Mouse (Mus musculus) midbrain, embryonic 10.5 days (tissue): Measurements from ENCODE around the gene Map4k3. TPM values are rescaled to one million over a fixed set of nuclear protein-coding genes. Genes with fewer than 3 reads are reported as not detected.

Experiments used
- DNase-seq: peaks from one replicate; pipeline ENCODE4 v3.0.0-alpha.2; 2017; ENCODE audit warnings: low spot score
- H3K27ac ChIP-seq: fragments of 300-500 bp; sonication (generic); replicated peaks from 2 replicates; pipeline ENCODE4 v1.5.1; 2016; ENCODE audit warnings: mild to moderate bottlenecking
- H3K27me3 ChIP-seq: fragments of 300-500 bp; sonication (generic); 2 replicates; pipeline ENCODE4 v1.6.1; 2016; ENCODE audit warnings: low read depth, mild to moderate bottlenecking; ENCODE audit not compliant: poor library complexity, severe bottlenecking
- H3K36me3 ChIP-seq: fragments of 300-500 bp; sonication (generic); 2 replicates; pipeline ENCODE4 v1.6.1; 2016; ENCODE audit warnings: mild to moderate bottlenecking, moderate library complexity
- H3K4me1 ChIP-seq: fragments of 300-500 bp; sonication (generic); 2 replicates; pipeline ENCODE4 v1.6.1; 2016
- H3K4me3 ChIP-seq: fragments of 300-500 bp; sonication (generic); 2 replicates; pipeline ENCODE4 v1.5.1; 2016; ENCODE audit warnings: mild to moderate bottlenecking, moderate library complexity
- H3K9me3 ChIP-seq: fragments of 300-500 bp; sonication (generic); replicated peaks from 2 replicates; pipeline ENCODE4 v1.6.1; 2016; ENCODE audit warnings: mild to moderate bottlenecking
- WGBS: fragments of 180-500 bp; shearing (Covaris S2); methylation state at CpG from one replicate; pipeline ENCODE4 v1.1.7; 2016; 5-methylcytosine and 5-hydroxymethylcytosine counted together
- polyA plus RNA-seq: library from polyadenylated mRNA; unstranded; fragments of >200 nt; fragmentation: Nextera tagmentation; extraction: Ambion mirVana; gene quantifications from 2 replicates; pipeline ENCODE4 v1.2.1, GENCODE M21; 2016

Map4k3 gene
- polyA plus RNA-seq, 1 experiment from 2014 or later, result 14.1 TPM

- no peaks in the 10 kb centered on the region for H3K9me3 ChIP-seq
- no peak overlapping the region for H3K4me3 ChIP-seq
- peaks cover 9% of the 10 kb centered on the region; the same call in 1 of the 2 replicates for H3K36me3 ChIP-seq
- no peak overlapping the region for H3K27ac ChIP-seq
- 78% methylated on average over 6 of the region's 6 CpGs for WGBS
- H3K4me1 ChIP-seq, result peaks cover 32% of the 10 kb centered on the region
- no peak for DNase-seq
- no peaks in the 10 kb centered on the region for H3K27me3 ChIP-seq
Observed at GRCm38 (mm10) chr17:80723092-80723491, 5.2 kb downstream of the Map4k3 start.

- no peak overlapping the region for H3K27ac ChIP-seq
- H3K4me1 ChIP-seq, result peaks cover 28% of the 10 kb centered on the region
- no peak overlapping the region for H3K4me3 ChIP-seq
- no peaks in the 10 kb centered on the region for H3K9me3 ChIP-seq
- WGBS, result 77% methylated on average over 7 of the region's 7 CpGs
- no peak for DNase-seq
- H3K36me3 ChIP-seq, result peaks cover 9% of the 10 kb centered on the region; the same call in 1 of the 2 replicates
- no peaks in the 10 kb centered on the region for H3K27me3 ChIP-seq
Observed at GRCm38 (mm10) chr17:80721670-80722069, 6.6 kb downstream of the Map4k3 start.

GRCm38 (mm10) chr17:80719309-80719708, 9.0 kb downstream of the Map4k3 start:
- Histone ChIP-seq H3K4me1 (peaks cover 19% of the 10 kb centered on the region), H3K4me3 (no peak overlapping the region), H3K9me3 (no peaks in the 10 kb centered on the region), H3K27me3 (no peaks in the 10 kb centered on the region), H3K36me3 (no peaks in the 10 kb centered on the region), H3K27ac (no peak overlapping the region)
- 89% methylated on average over 5 of the region's 5 CpGs for WGBS
- no peak for DNase-seq

- 82% methylated on average over 5 of the region's 5 CpGs for WGBS
- no peaks in the 10 kb centered on the region for H3K27me3 ChIP-seq
- no peak overlapping the region for H3K4me3 ChIP-seq
- no peak overlapping the region for H3K27ac ChIP-seq
- no peaks in the 10 kb centered on the region for H3K9me3 ChIP-seq
- DNase-seq, result no peak
- peaks cover 19% of the 10 kb centered on the region for H3K4me1 ChIP-seq
- H3K36me3 ChIP-seq, result no peaks in the 10 kb centered on the region
Observed at GRCm38 (mm10) chr17:80718243-80718642, 10.0 kb downstream of the Map4k3 start.

GRCm38 (mm10) chr17:80713588-80713987, 14.7 kb downstream of the Map4k3 start:
- Histone ChIP-seq H3K36me3 (no peaks in the 10 kb centered on the region), H3K4me3 (no peak overlapping the region), H3K9me3 (no peaks in the 10 kb centered on the region), H3K4me1 (peaks cover 28% of the 10 kb centered on the region), H3K27ac (no peak overlapping the region), H3K27me3 (no peaks in the 10 kb centered on the region)
- 95% methylated on average over 5 of the region's 5 CpGs for WGBS
- DNase-seq, result no peak

DNA sequence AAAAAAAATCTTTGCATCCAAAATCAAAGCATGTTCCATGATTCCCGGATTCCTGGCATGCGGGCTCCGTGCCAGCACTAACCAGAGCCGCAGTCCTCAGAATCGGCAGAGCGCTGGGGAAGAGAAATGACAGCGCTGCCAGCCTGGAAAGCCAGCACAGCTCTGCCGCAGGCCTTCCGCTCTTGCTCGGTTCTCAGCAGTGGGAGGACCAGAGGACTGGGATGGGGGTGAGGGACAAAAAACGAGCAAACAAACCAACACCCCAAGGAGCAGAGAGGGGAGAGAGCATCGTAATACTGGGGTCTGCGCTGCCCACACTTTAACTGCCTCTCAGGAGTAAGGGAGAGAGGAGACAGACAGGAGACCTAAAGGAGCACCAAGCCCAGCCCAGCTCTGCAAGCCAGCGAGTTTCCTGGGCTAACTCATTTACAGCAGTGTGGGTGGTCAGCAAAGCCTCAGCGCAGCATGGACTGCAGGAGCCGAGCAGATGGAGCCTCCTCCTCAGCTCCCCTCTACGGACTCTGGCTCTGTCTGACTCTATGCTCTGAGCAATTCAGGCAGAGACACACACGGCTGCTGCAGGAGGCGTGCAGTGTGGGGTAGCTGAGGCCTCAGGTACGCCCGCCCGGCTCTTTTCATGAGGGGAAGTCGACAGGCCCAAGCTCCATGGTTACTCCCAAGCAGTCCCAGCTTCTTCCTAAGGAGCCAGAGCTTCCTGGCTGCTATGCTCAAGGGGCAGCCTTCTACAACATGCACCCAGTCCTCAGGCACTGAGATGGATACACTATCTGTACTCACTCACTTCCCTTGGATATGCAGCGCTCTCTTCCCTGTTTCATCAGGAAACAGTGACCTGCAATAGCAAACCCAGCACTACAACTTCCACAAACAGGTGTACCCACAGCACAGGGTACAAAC, 18.1 kb downstream of the Map4k3 start:
- H3K27ac ChIP-seq, result peak overlapping the region; percentile 63
- no peaks in the 10 kb centered on the region for H3K9me3 ChIP-seq
- no peaks in the 10 kb centered on the region for H3K36me3 ChIP-seq
- peak overlapping the region; percentile 26; the same call in 1 of the 2 replicates for H3K4me3 ChIP-seq
- no peaks in the 10 kb centered on the region for H3K27me3 ChIP-seq
- WGBS, result 34% methylated on average over 24 of the region's 24 CpGs
- DNase-seq, result peak; percentile 56
- H3K4me1 ChIP-seq, result peaks cover 36% of the 10 kb centered on the region

- no peaks in the 10 kb centered on the region for H3K9me3 ChIP-seq
- 88% methylated on average over 6 of the region's 6 CpGs for WGBS
- H3K4me1 ChIP-seq, result peaks cover 39% of the 10 kb centered on the region
- H3K27ac ChIP-seq, result no peak overlapping the region
- no peak for DNase-seq
- no peak overlapping the region for H3K4me3 ChIP-seq
- H3K36me3 ChIP-seq, result no peaks in the 10 kb centered on the region
- no peaks in the 10 kb centered on the region for H3K27me3 ChIP-seq
Observed at GRCm38 (mm10) chr17:80708803-80709202, 19.5 kb downstream of the Map4k3 start.

GRCm38 (mm10) chr17:80707176-80707575, 21.1 kb downstream of the Map4k3 start:
- 77% methylated on average over 4 of the region's 4 CpGs for WGBS
- no peak for DNase-seq
- H3K4me1 ChIP-seq, result peaks cover 36% of the 10 kb centered on the region
- H3K9me3 ChIP-seq, result no peaks in the 10 kb centered on the region
- H3K27ac ChIP-seq, result no peak overlapping the region
- H3K36me3 ChIP-seq, result no peaks in the 10 kb centered on the region
- no peaks in the 10 kb centered on the region for H3K27me3 ChIP-seq
- no peak overlapping the region for H3K4me3 ChIP-seq

DNA sequence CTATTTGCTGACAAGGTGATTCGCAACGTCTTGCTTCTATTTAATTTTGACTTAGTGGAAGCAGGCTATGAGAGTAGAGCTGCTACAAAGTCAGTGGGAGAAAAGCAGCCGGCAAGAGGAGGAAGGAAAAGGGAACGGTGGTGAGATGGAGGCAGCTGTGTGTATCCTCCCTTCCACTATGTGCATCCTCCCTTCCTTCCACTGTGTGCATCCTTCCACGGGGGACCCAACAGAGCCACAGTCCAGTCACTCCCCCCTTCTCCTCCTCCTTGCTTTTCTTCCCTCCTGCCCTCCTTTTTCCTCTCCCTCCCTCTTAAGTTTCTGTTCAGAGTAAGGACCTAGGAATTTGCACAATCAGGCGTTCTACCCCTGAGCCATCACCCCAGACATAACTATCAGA, 21.7 kb downstream of the Map4k3 start:
- no peak for DNase-seq
- 81% methylated on average over 6 of the region's 6 CpGs for WGBS
- H3K27me3 ChIP-seq, result no peaks in the 10 kb centered on the region

DNA sequence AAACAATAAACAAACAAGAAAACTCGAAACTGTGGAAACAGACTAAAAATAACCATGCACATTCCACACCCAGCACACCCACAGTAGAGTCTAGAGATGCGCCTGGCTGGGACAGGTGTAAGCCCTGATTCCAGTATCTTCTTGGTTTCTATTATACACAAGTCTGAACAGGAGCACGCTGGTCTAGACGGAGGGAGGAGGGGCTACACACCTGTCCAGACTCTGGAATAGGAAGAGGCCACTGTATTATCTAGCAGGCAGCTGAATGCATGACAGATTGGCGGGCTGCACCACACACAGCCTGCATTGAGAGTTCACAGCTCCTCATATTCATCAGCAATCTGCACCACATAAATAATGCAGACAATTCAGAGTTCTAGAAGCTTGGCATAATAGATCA, 26.6 kb downstream of the Map4k3 start:
- Histone ChIP-seq H3K27ac (no peak overlapping the region), H3K27me3 (no peaks in the 10 kb centered on the region), H3K4me1 (peaks cover 19% of the 10 kb centered on the region), H3K9me3 (no peaks in the 10 kb centered on the region), H3K36me3 (no peaks in the 10 kb centered on the region), H3K4me3 (no peak overlapping the region)
- DNase-seq, result no peak
- WGBS, result 86% methylated on average over 5 of the region's 5 CpGs

More for the DNA sequence above, 21.7 kb downstream of the Map4k3 start:
- H3K36me3 ChIP-seq, result no peaks in the 10 kb centered on the region
- no peak overlapping the region for H3K4me3 ChIP-seq
- H3K9me3 ChIP-seq, result no peaks in the 10 kb centered on the region
- H3K4me1 ChIP-seq, result peaks cover 33% of the 10 kb centered on the region
- H3K27ac ChIP-seq, result no peak overlapping the region

GRCm38 (mm10) chr17:80698930-80699329, 29.4 kb downstream of the Map4k3 start:
- DNase-seq, result no peak
- no peak overlapping the region for H3K27ac ChIP-seq
- H3K36me3 ChIP-seq, result no peaks in the 10 kb centered on the region
- H3K4me1 ChIP-seq, result peaks cover 15% of the 10 kb centered on the region
- no peaks in the 10 kb centered on the region for H3K9me3 ChIP-seq
- WGBS, result 84% methylated on average over 7 of the region's 7 CpGs
- H3K27me3 ChIP-seq, result no peaks in the 10 kb centered on the region
- H3K4me3 ChIP-seq, result no peak overlapping the region

- 0 out of 2 replicates have a peak overlapping the region, but pooled peaks have one; percentile 10 for H3K27ac ChIP-seq
- no peaks in the 10 kb centered on the region for H3K9me3 ChIP-seq
- no peak for DNase-seq
- H3K4me3 ChIP-seq, result no peak overlapping the region
- 82% methylated on average over 12 of the region's 12 CpGs for WGBS
- peaks cover 18% of the 10 kb centered on the region for H3K4me1 ChIP-seq
- H3K36me3 ChIP-seq, result no peaks in the 10 kb centered on the region
- H3K27me3 ChIP-seq, result no peaks in the 10 kb centered on the region
Observed at GRCm38 (mm10) chr17:80698191-80698901, 29.9 kb downstream of the Map4k3 start.

DNA sequence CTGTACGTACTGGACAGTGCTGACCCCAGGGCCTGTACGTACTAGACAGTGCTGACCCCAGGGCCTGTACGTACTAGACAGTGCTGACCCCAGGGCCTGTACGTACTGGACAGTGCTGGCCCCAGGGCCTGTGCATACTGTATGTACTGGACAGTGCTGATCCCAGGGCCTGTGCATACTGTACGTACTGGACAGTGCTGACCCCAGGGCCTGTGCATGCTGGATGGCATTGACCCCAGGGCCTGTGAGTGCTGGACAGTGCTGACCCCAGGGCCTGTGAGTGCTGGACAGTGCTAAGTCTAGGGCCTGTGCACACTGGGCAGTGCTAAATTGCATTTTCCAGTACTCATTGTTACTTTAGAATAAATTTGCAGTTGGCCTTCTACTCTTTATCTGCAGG, 31.3 kb downstream of the Map4k3 start:
- no peak overlapping the region for H3K4me3 ChIP-seq
- H3K27me3 ChIP-seq, result no peaks in the 10 kb centered on the region
- no peak for DNase-seq
- WGBS, result 96% methylated on average over 5 of the region's 5 CpGs
- no peak overlapping the region; the same call in 1 of the 2 replicates for H3K27ac ChIP-seq
- H3K4me1 ChIP-seq, result peaks cover 18% of the 10 kb centered on the region
- H3K9me3 ChIP-seq, result no peaks in the 10 kb centered on the region
- no peaks in the 10 kb centered on the region for H3K36me3 ChIP-seq
